Mouse (Mus musculus) stomach, embryonic 14.5 days (tissue): Measurements from ENCODE around the gene Mapkapk2. TPM values are rescaled to one million over a fixed set of nuclear protein-coding genes. Genes with fewer than 3 reads are reported as not detected.

Experiments
- ATAC-seq: fragments of 200-750 bp; cut with Nextera tagmentation; 2 replicates; pipeline ENCODE4 v1.8.0; 2017; ENCODE audit warnings: low read depth, moderate TSS enrichment; ENCODE audit not compliant: insufficient number of reproducible peaks, insufficient read depth, low FRiP score
- H3K27ac ChIP-seq: fragments of 300-500 bp; sonication (generic); 2 replicates; pipeline ENCODE4 v1.5.1; 2014; ENCODE audit warnings: mild to moderate bottlenecking, low read length, moderate library complexity, mixed read lengths
- H3K27me3 ChIP-seq: fragments of 300-500 bp; sonication (generic); 2 replicates; pipeline ENCODE4 v1.6.1; 2014; ENCODE audit warnings: low read length, control low read depth, mixed read lengths; ENCODE audit not compliant: control insufficient read depth, insufficient read depth
- H3K36me3 ChIP-seq: fragments of 300-500 bp; sonication (generic); 2 replicates; pipeline ENCODE4 v1.6.1; 2014; ENCODE audit warnings: mild to moderate bottlenecking, control low read depth, low read length, moderate library complexity, mixed read lengths; ENCODE audit not compliant: control insufficient read depth, insufficient read depth
- H3K4me1 ChIP-seq: fragments of 300-500 bp; sonication (generic); 2 replicates; pipeline ENCODE4 v1.6.1; 2014; ENCODE audit warnings: low read length, control low read depth, mixed read lengths; ENCODE audit not compliant: control insufficient read depth, insufficient read depth
- H3K4me2 ChIP-seq: fragments of 300-500 bp; sonication (generic); replicated peaks from 2 replicates; pipeline ENCODE4 v1.6.1; 2014; ENCODE audit warnings: low read depth, low read length, control low read depth
- H3K4me3 ChIP-seq: fragments of 300-500 bp; sonication (generic); 2 replicates; pipeline ENCODE4 v1.5.1; 2014; ENCODE audit warnings: low read depth, low read length, control low read depth
- H3K9ac ChIP-seq: fragments of 300-500 bp; sonication (generic); replicated peaks from 2 replicates; pipeline ENCODE4 v1.6.1; 2014; ENCODE audit warnings: low read depth, mild to moderate bottlenecking, control low read depth, low read length, moderate library complexity, mixed read lengths
- H3K9me3 ChIP-seq: fragments of 300-500 bp; sonication (generic); 2 replicates; pipeline ENCODE4 v1.6.1; 2016; ENCODE audit warnings: low read depth, low read length, control low read depth; ENCODE audit not compliant: control insufficient read depth
- WGBS: fragments of 180-500 bp; shearing (Covaris S2); extraction: QIAGEN DNeasy Blood & Tissue Kit; methylation state at CpG from one replicate; pipeline ENCODE4 v1.1.7; 2014; 5-methylcytosine and 5-hydroxymethylcytosine counted together
- polyA plus RNA-seq: library from polyadenylated mRNA; unstranded; fragments of >200 nt; fragmentation: Nextera tagmentation; extraction: Ambion mirVana; gene quantifications from 2 replicates; pipeline ENCODE4 v1.2.1, GENCODE M21; 2014

Mapkapk2 gene
- polyA plus RNA-seq, 1 experiment from 2014 or later, result 56.5 TPM

- peaks cover 3% of the 10 kb centered on the region; the same call in 1 of the 2 replicates for H3K4me1 ChIP-seq
- no peaks in the 10 kb centered on the region for H3K27me3 ChIP-seq
- H3K27ac ChIP-seq, result no peak overlapping the region
- H3K9me3 ChIP-seq, result no peaks in the 10 kb centered on the region
- no peaks in the 10 kb centered on the region for H3K36me3 ChIP-seq
- no peak overlapping the region for H3K9ac ChIP-seq
- no peak overlapping the region for H3K4me3 ChIP-seq
- WGBS, result 91% methylated on average over 10 of the region's 10 CpGs
- H3K4me2 ChIP-seq, result no peak overlapping the region
- ATAC-seq, result no peak
These were observed 29.5 kb downstream of the Mapkapk2 start for GRCm38 (mm10) chr1:131068011-131068727.

- Histone ChIP-seq H3K9ac (no peak overlapping the region), H3K27me3 (no peaks in the 10 kb centered on the region), H3K9me3 (no peaks in the 10 kb centered on the region), H3K4me3 (no peak overlapping the region), H3K36me3 (no peaks in the 10 kb centered on the region), H3K27ac (no peak overlapping the region), H3K4me1 (peaks cover 31% of the 10 kb centered on the region), H3K4me2 (no peak overlapping the region)
- 55% methylated on average over 6 of the region's 6 CpGs for WGBS
- ATAC-seq, result no peak
These were observed 33.4 kb downstream of the Mapkapk2 start for GRCm38 (mm10) chr1:131064202-131064601.

- 73% methylated on average over 6 of the region's 6 CpGs for WGBS
- no peak overlapping the region for H3K27ac ChIP-seq
- H3K36me3 ChIP-seq, result 0 out of 2 replicates have a peak, but pooled peaks cover 2% of the 10 kb centered on the region
- H3K4me3 ChIP-seq, result no peak overlapping the region
- no peaks in the 10 kb centered on the region for H3K9me3 ChIP-seq
- no peak overlapping the region for H3K4me2 ChIP-seq
- peaks cover 31% of the 10 kb centered on the region for H3K4me1 ChIP-seq
- ATAC-seq, result no peak
- no peak overlapping the region for H3K9ac ChIP-seq
- H3K27me3 ChIP-seq, result no peaks in the 10 kb centered on the region
These were observed 34.8 kb downstream of the Mapkapk2 start for GRCm38 (mm10) chr1:131062821-131063220.

GRCm38 (mm10) chr1:131061740-131062254 is 35.8 kb downstream of the Mapkapk2 start:
- peaks cover 11% of the 10 kb centered on the region for H3K36me3 ChIP-seq
- no peak overlapping the region for H3K9ac ChIP-seq
- ATAC-seq, result no peak
- H3K4me1 ChIP-seq, result peaks cover 31% of the 10 kb centered on the region
- no peak overlapping the region for H3K4me3 ChIP-seq
- 81% methylated on average over 7 of the region's 7 CpGs for WGBS
- no peak overlapping the region for H3K27ac ChIP-seq
- H3K9me3 ChIP-seq, result no peaks in the 10 kb centered on the region
- no peaks in the 10 kb centered on the region for H3K27me3 ChIP-seq
- no peak overlapping the region for H3K4me2 ChIP-seq

GRCm38 (mm10) chr1:131060290-131061253 is 37.1 kb downstream of the Mapkapk2 start:
- H3K9me3 ChIP-seq, result no peaks in the 10 kb centered on the region
- H3K9ac ChIP-seq, result no peak overlapping the region
- H3K4me1 ChIP-seq, result peaks cover 31% of the 10 kb centered on the region
- ATAC-seq, result no peak
- no peaks in the 10 kb centered on the region for H3K27me3 ChIP-seq
- H3K27ac ChIP-seq, result no peak overlapping the region
- no peak overlapping the region for H3K4me3 ChIP-seq
- H3K36me3 ChIP-seq, result peaks cover 23% of the 10 kb centered on the region
- WGBS, result 62% methylated on average over 13 of the region's 13 CpGs
- H3K4me2 ChIP-seq, result no peak overlapping the region

- peaks cover 30% of the 10 kb centered on the region for H3K36me3 ChIP-seq
- H3K4me1 ChIP-seq, result peaks cover 31% of the 10 kb centered on the region
- H3K9me3 ChIP-seq, result no peaks in the 10 kb centered on the region
- no peak overlapping the region for H3K4me2 ChIP-seq
- no peaks in the 10 kb centered on the region for H3K27me3 ChIP-seq
- H3K4me3 ChIP-seq, result no peak overlapping the region
- ATAC-seq, result no peak
- 84% methylated on average over 5 of the region's 5 CpGs for WGBS
- H3K27ac ChIP-seq, result no peak overlapping the region
- H3K9ac ChIP-seq, result no peak overlapping the region
These were observed 37.8 kb downstream of the Mapkapk2 start for GRCm38 (mm10) chr1:131059841-131060240.

GRCm38 (mm10) chr1:131059411-131059810 is 38.2 kb downstream of the Mapkapk2 start:
- Histone ChIP-seq H3K4me3 (no peak overlapping the region), H3K4me2 (no peak overlapping the region), H3K4me1 (peaks cover 31% of the 10 kb centered on the region), H3K27ac (no peak overlapping the region), H3K27me3 (no peaks in the 10 kb centered on the region), H3K9me3 (no peaks in the 10 kb centered on the region), H3K36me3 (peaks cover 33% of the 10 kb centered on the region), H3K9ac (no peak overlapping the region)
- WGBS, result 52% methylated on average over 1 of the region's 1 CpGs
- ATAC-seq, result no peak

GRCm38 (mm10) chr1:131058431-131058830 is 39.2 kb downstream of the Mapkapk2 start:
- no peak overlapping the region for H3K27ac ChIP-seq
- no peaks in the 10 kb centered on the region for H3K27me3 ChIP-seq
- H3K9me3 ChIP-seq, result no peaks in the 10 kb centered on the region
- H3K4me3 ChIP-seq, result no peak overlapping the region
- no peak overlapping the region for H3K9ac ChIP-seq
- H3K4me1 ChIP-seq, result peaks cover 31% of the 10 kb centered on the region
- no peak overlapping the region for H3K4me2 ChIP-seq
- WGBS, result 57% methylated on average over 7 of the region's 7 CpGs
- H3K36me3 ChIP-seq, result peaks cover 33% of the 10 kb centered on the region
- no peak for ATAC-seq
